Mouse (Mus musculus) layer of hippocampus, postnatal 36 days (tissue): ENCODE results near the gene Pla2g10. TPM values are rescaled to one million over a fixed set of nuclear protein-coding genes. Genes with fewer than 3 reads are reported as not detected.
A peak's percentile ranks its signal among the peaks of the same experiment; 100 is the strongest.
"Not testable (repeated sequence)": the region's sequence is repeated elsewhere in the genome, so short reads cannot be mapped to it uniquely, and the experiment has no call there.

ENCODE experiments used
- DNase-seq, 2 experiments: peaks; one replicate each; pipeline ENCODE4 v3.0.0; 2022
- total RNA-seq, 2 experiments: library from RNA; stranded (reverse); gene quantifications; 2 replicates each; pipeline ENCODE4 v1.2.3; 2021

Gene Pla2g10
- not detected for total RNA-seq

- no peak for DNase-seq
Measured at GRCm38 (mm10) chr16:13730285-13731255, at the start of gene Pla2g10. TSS of gene Pla2g10 (minus strand) at chr16:13730983.

- DNase-seq, result not testable (repeated sequence)
Measured at GRCm38 (mm10) chr16:13774651-13775050, 43.9 kb upstream of the Pla2g10 start.

- DNase-seq, result not testable (repeated sequence)
Measured at GRCm38 (mm10) chr16:13774011-13774410, 43.2 kb upstream of the Pla2g10 start.

- DNase-seq, result not testable (repeated sequence)
Measured at GRCm38 (mm10) chr16:13772051-13772450, 41.3 kb upstream of the Pla2g10 start.

- DNase-seq, result not testable (repeated sequence)
Measured at GRCm38 (mm10) chr16:13771603-13772002, 40.8 kb upstream of the Pla2g10 start.

GRCm38 (mm10) chr16:13766367-13766766, 35.6 kb upstream of the Pla2g10 start:
- DNase-seq, result no peak

- DNase-seq, result no peak
Measured at GRCm38 (mm10) chr16:13764519-13764918, 33.7 kb upstream of the Pla2g10 start.

- not testable (repeated sequence) for DNase-seq
Measured at GRCm38 (mm10) chr16:13762807-13763206, 32.0 kb upstream of the Pla2g10 start.

GRCm38 (mm10) chr16:13757823-13758222, 27.0 kb upstream of the Pla2g10 start:
- no peak for DNase-seq

- peak; percentile 93 for DNase-seq
Measured at GRCm38 (mm10) chr16:13754400-13755190, 23.8 kb upstream of the Pla2g10 start.

GRCm38 (mm10) chr16:13753986-13754385, 23.2 kb upstream of the Pla2g10 start:
- no peak for DNase-seq

- no peak for DNase-seq
Measured at GRCm38 (mm10) chr16:13750626-13751025, 19.8 kb upstream of the Pla2g10 start.

- DNase-seq, result no peak
Measured at GRCm38 (mm10) chr16:13749981-13750380, 19.2 kb upstream of the Pla2g10 start.

GRCm38 (mm10) chr16:13749306-13749705, 18.5 kb upstream of the Pla2g10 start:
- no peak for DNase-seq

- DNase-seq, result not testable (repeated sequence)
Measured at GRCm38 (mm10) chr16:13748813-13749212, 18.0 kb upstream of the Pla2g10 start.

GRCm38 (mm10) chr16:13748124-13748523, 17.3 kb upstream of the Pla2g10 start:
- no peak for DNase-seq

GRCm38 (mm10) chr16:13747708-13748107, 16.9 kb upstream of the Pla2g10 start:
- DNase-seq, result no peak

- no peak for DNase-seq
Measured at GRCm38 (mm10) chr16:13740844-13741243, 10.1 kb upstream of the Pla2g10 start.

GRCm38 (mm10) chr16:13739044-13739443, 8.3 kb upstream of the Pla2g10 start:
- not testable (repeated sequence) for DNase-seq

- no peak for DNase-seq
Measured at GRCm38 (mm10) chr16:13735977-13736376, 5.2 kb upstream of the Pla2g10 start.

GRCm38 (mm10) chr16:13733518-13734137, 2.8 kb upstream of the Pla2g10 start:
- DNase-seq, result peak; percentile 54 to 80

- no peak for DNase-seq
Measured at GRCm38 (mm10) chr16:13732786-13733185, 2.0 kb upstream of the Pla2g10 start.

GRCm38 (mm10) chr16:13729428-13729827, 1.4 kb downstream of the Pla2g10 start:
- DNase-seq, result no peak
